Mouse (Mus musculus) small intestine, adult 2 months (tissue): Measurements from ENCODE around the gene Tjp1.

Source experiments
- CTCF ChIP-seq: fragments of 200-500 bp; IDR thresholded peaks from 2 replicates; pipeline ENCODE4 v1.5.1; 2012; ENCODE audit warnings: low read depth, mild to moderate bottlenecking, control low read depth, inconsistent platforms, low read length, moderate library complexity, mixed read lengths; ENCODE audit not compliant: insufficient replicate concordance, insufficient read length; ENCODE audit errors: extremely low read depth
- POLR2A ChIP-seq: fragments of 200-500 bp; IDR thresholded peaks from 2 replicates; pipeline ENCODE4 v1.6.1; 2012; ENCODE audit warnings: low read depth, mild to moderate bottlenecking, control low read depth, inconsistent platforms, low read length, moderate library complexity

DNA sequence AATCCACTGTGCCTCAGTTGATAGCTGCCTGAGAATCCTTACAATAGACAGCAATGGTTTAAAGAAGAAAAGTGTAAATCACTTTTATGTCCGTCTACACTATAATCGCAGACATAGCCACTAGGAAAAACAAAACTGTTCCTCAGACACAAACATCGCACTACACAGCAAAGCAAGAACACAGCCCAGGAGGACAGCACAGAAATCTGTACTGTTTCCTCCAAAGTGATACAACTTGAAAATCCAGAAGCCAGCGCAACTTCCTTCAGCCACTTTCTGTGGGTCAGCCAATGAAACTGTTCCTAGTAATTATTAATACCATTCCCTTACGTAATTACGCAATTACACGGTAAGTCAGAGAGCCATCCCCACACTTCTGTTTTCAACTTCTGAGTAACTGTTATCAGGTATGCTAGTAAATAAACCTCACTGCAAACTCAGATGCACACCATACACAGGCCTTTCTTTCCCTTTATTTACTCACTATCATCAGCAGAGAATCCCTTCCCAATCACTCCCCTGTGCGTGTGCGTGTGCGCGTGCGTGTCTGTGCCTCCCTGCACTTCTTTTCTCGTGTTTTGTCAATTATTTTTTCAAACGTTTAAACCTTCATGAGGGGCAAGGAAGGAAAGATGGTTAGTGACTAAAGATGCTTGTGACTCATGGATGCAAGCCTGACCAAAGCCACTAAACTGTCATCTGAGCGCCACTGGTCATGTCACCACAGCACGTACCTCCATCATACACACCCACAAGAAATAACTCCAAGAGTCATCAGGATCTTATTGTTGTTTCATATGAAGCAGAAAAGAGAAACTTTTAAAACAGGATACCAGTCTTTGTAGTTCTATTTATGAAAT lies 160.0 kb downstream of the Tjp1 start:
- TF ChIP-seq CTCF (no peak), POLR2A (no peak)
